Mouse (Mus musculus): ENCODE results near the gene Tyw3. TPM values are rescaled to one million over a fixed set of nuclear protein-coding genes. Genes with fewer than 3 reads are reported as not detected.
A peak's percentile ranks its signal among the peaks of the same experiment; 100 is the strongest.

Gene Tyw3
- polyA plus RNA-seq, 1 experiment from 2014 or later = 18.2 TPM

- Histone ChIP-seq H3K27me3 (ENCODE audit: insufficient read depth, poor library complexity, severe bottlenecking) (no peaks in the 10 kb centered on the region), H3K4me1 (peaks cover 3% of the 10 kb centered on the region; the same call in 1 of the 2 replicates), H3K36me3 (peaks cover 55% of the 10 kb centered on the region), H3K4me3 (no peak overlapping the region), H3K9me3 (no peaks in the 10 kb centered on the region), H3K27ac (no peak overlapping the region)
- no peak for DNase-seq (ENCODE audit: low spot score)
- 94% methylated on average over 6 of the region's 6 CpGs for WGBS
These were observed 3.3 kb downstream of the Tyw3 start for GRCm38 (mm10) chr3:154593596-154593995.

DNA sequence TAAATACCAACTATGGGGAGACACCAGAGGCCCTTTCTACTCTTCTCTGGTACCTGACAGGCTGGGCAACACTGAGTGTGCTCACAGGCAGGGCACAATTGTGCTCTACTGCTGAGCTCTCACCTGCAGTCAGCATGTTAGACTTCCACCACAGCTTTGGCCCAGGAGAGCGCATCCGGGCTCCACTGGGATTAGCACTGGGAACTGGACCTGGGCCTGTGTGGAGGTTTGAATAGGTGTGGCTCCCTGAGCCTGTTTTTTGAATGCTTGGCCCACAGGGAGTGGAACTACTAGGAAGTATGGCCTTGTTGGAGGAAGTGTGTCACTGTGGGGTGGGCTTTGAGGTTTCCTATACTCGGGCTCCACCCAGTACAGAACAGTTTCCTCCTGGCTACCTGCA lies 5.3 kb downstream of the Tyw3 start:
- Histone ChIP-seq H3K4me3 (no peak overlapping the region), H3K27ac (no peak overlapping the region), H3K36me3 (peaks cover 74% of the 10 kb centered on the region), H3K4me1 (no peaks in the 10 kb centered on the region), H3K9me3 (no peaks in the 10 kb centered on the region), H3K27me3 (ENCODE audit: insufficient read depth, poor library complexity, severe bottlenecking) (no peaks in the 10 kb centered on the region)
- DNase-seq (ENCODE audit: low spot score) = no peak
- 95% methylated on average over 3 of the region's 3 CpGs for WGBS

- no peaks in the 10 kb centered on the region for H3K27me3 ChIP-seq (ENCODE audit: insufficient read depth, poor library complexity, severe bottlenecking)
- H3K27ac ChIP-seq = no peak overlapping the region
- H3K36me3 ChIP-seq = peaks cover 80% of the 10 kb centered on the region
- no peak overlapping the region for H3K4me3 ChIP-seq
- whole genome bisulfite sequencing = 92% methylated on average over 5 of the region's 5 CpGs
- no peaks in the 10 kb centered on the region for H3K9me3 ChIP-seq
- H3K4me1 ChIP-seq = no peaks in the 10 kb centered on the region
- peak; percentile 56 for DNase-seq (ENCODE audit: low spot score)
These were observed 5.9 kb downstream of the Tyw3 start for GRCm38 (mm10) chr3:154590971-154591370.

DNA sequence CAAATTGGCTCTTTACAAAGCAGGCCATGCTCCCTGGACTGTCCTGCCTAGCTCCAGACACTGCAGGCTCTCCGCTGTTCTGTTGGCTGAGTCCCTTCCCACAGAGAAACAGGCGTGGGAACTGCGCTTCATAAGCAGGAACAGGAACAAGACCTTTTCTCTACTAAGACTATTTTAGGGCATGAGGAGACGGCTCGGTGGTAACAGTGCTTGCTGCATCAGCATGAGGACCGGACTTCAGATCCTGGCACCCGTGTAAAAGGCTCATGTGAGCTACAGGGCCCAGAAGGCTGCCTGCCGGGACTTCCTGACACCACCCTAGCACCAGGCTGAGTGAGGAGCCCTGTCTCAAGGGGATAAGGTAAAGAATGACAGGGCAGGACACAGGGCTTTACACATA lies 12.6 kb downstream of the Tyw3 start:
- Histone ChIP-seq H3K36me3 (peaks cover 55% of the 10 kb centered on the region), H3K4me3 (no peak overlapping the region), H3K4me1 (no peaks in the 10 kb centered on the region), H3K9me3 (no peaks in the 10 kb centered on the region), H3K27ac (no peak overlapping the region), H3K27me3 (ENCODE audit: insufficient read depth, poor library complexity, severe bottlenecking) (no peaks in the 10 kb centered on the region)
- no peak for DNase-seq (ENCODE audit: low spot score)
- 88% methylated on average over 8 of the region's 8 CpGs for WGBS

GRCm38 (mm10) chr3:154577895-154578294 lies 19.0 kb downstream of the Tyw3 start:
- DNase-seq (ENCODE audit: low spot score) = no peak
- no peak overlapping the region for H3K4me3 ChIP-seq
- H3K36me3 ChIP-seq = peaks cover 19% of the 10 kb centered on the region
- H3K27me3 ChIP-seq (ENCODE audit: insufficient read depth, poor library complexity, severe bottlenecking) = no peaks in the 10 kb centered on the region
- H3K9me3 ChIP-seq = no peaks in the 10 kb centered on the region
- 92% methylated on average over 8 of the region's 8 CpGs for WGBS
- no peaks in the 10 kb centered on the region for H3K4me1 ChIP-seq
- no peak overlapping the region for H3K27ac ChIP-seq

GRCm38 (mm10) chr3:154573666-154574065 lies 23.2 kb downstream of the Tyw3 start:
- H3K4me1 ChIP-seq = peaks cover 4% of the 10 kb centered on the region; the same call in 1 of the 2 replicates
- H3K9me3 ChIP-seq = no peaks in the 10 kb centered on the region
- H3K36me3 ChIP-seq = peaks cover 2% of the 10 kb centered on the region
- peaks cover 10% of the 10 kb centered on the region; the same call in 1 of the 2 replicates for H3K27me3 ChIP-seq (ENCODE audit: insufficient read depth, poor library complexity, severe bottlenecking)
- no peak for DNase-seq (ENCODE audit: low spot score)
- H3K27ac ChIP-seq = no peak overlapping the region
- WGBS = 66% methylated on average over 6 of the region's 6 CpGs
- H3K4me3 ChIP-seq = no peak overlapping the region

- WGBS = 16% methylated on average over 12 of the region's 12 CpGs
- DNase-seq (ENCODE audit: low spot score) = peak; percentile 87
- H3K4me3 ChIP-seq = no peak overlapping the region
- no peaks in the 10 kb centered on the region for H3K36me3 ChIP-seq
- peaks cover 14% of the 10 kb centered on the region for H3K27me3 ChIP-seq (ENCODE audit: insufficient read depth, poor library complexity, severe bottlenecking)
- H3K27ac ChIP-seq = no peak overlapping the region
- H3K4me1 ChIP-seq = peaks cover 4% of the 10 kb centered on the region; the same call in 1 of the 2 replicates
- H3K9me3 ChIP-seq = no peaks in the 10 kb centered on the region
These were observed 24.4 kb downstream of the Tyw3 start for GRCm38 (mm10) chr3:154572341-154572972.

- Histone ChIP-seq H3K4me1 (peaks cover 4% of the 10 kb centered on the region; the same call in 1 of the 2 replicates), H3K4me3 (peak overlapping the region; percentile 46), H3K27ac (no peak overlapping the region), H3K9me3 (no peaks in the 10 kb centered on the region), H3K36me3 (no peaks in the 10 kb centered on the region), H3K27me3 (ENCODE audit: insufficient read depth, poor library complexity, severe bottlenecking) (peaks cover 22% of the 10 kb centered on the region)
- 5% methylated on average over 12 of the region's 12 CpGs for WGBS
- no peak for DNase-seq (ENCODE audit: low spot score)
These were observed 26.1 kb downstream of the Tyw3 start for GRCm38 (mm10) chr3:154570786-154571185.

GRCm38 (mm10) chr3:154570029-154570575 lies 26.8 kb downstream of the Tyw3 start:
- no peak overlapping the region; the same call in 1 of the 2 replicates for H3K4me3 ChIP-seq
- H3K36me3 ChIP-seq = no peaks in the 10 kb centered on the region
- DNase-seq (ENCODE audit: low spot score) = no peak
- H3K27ac ChIP-seq = no peak overlapping the region
- 54% methylated on average over 14 of the region's 14 CpGs for WGBS
- H3K27me3 ChIP-seq (ENCODE audit: insufficient read depth, poor library complexity, severe bottlenecking) = peaks cover 22% of the 10 kb centered on the region
- H3K4me1 ChIP-seq = peaks cover 4% of the 10 kb centered on the region; the same call in 1 of the 2 replicates
- H3K9me3 ChIP-seq = no peaks in the 10 kb centered on the region

DNA sequence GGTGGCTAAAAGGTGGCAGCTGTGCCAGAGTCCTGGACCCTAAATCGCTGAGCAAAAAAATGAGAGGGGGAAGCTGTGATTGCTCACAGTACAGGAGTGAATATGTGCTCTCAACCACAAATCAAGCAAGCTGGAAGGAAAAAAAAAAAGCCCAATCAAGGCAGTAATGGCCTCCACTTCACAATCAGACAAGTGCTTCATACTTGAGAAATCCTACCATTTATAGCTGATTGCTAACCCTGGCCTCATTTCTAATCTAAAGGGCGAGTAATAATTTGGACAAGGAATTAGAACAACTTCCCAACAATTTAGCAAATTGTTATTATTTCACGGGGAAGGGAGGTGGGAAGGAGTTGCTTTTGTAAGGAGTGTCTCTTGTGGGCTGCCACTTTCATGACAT lies 31.5 kb downstream of the Tyw3 start:
- H3K36me3 ChIP-seq = no peaks in the 10 kb centered on the region
- WGBS = 69% methylated on average over 3 of the region's 3 CpGs
- H3K9me3 ChIP-seq = no peaks in the 10 kb centered on the region
- no peak overlapping the region for H3K4me3 ChIP-seq
- H3K27me3 ChIP-seq (ENCODE audit: insufficient read depth, poor library complexity, severe bottlenecking) = peaks cover 15% of the 10 kb centered on the region; the same call in 1 of the 2 replicates
- no peak overlapping the region for H3K27ac ChIP-seq
- no peaks in the 10 kb centered on the region for H3K4me1 ChIP-seq
- DNase-seq (ENCODE audit: low spot score) = no peak

DNA sequence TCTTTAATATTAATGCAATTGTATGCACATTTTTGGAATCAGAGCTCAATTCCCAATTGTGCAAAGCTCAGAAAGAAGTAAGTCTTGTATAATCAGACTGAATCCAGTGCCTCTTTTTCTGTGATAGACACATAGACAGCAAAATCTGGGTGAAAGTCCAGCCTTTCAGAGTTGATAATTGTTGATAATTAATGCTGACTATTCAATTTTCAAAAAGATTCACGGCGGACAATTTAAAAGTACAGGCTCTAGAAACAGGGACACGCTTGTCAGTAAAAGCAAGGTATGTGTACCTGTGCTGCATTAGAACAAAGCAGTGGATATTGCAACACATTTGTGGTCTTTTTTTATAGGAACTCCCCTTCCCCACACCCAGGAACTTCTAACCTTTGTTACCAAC lies 34.7 kb downstream of the Tyw3 start:
- Histone ChIP-seq H3K27ac (no peak overlapping the region), H3K27me3 (ENCODE audit: insufficient read depth, poor library complexity, severe bottlenecking) (peaks cover 12% of the 10 kb centered on the region; the same call in 1 of the 2 replicates), H3K4me3 (no peak overlapping the region), H3K4me1 (no peaks in the 10 kb centered on the region), H3K9me3 (no peaks in the 10 kb centered on the region), H3K36me3 (no peaks in the 10 kb centered on the region)
- no peak for DNase-seq (ENCODE audit: low spot score)
- 95% methylated on average over 3 of the region's 3 CpGs for WGBS

GRCm38 (mm10) chr3:154551035-154551411 lies 45.9 kb downstream of the Tyw3 start:
- no peak for DNase-seq (ENCODE audit: low spot score)
- Histone ChIP-seq H3K4me1 (peaks cover 19% of the 10 kb centered on the region; the same call in 1 of the 2 replicates), H3K27me3 (ENCODE audit: insufficient read depth, poor library complexity, severe bottlenecking) (peaks cover 49% of the 10 kb centered on the region)

GRCm38 (mm10) chr3:154550326-154551034 lies 46.4 kb downstream of the Tyw3 start:
- H3K4me3 ChIP-seq = no peak overlapping the region
- peaks cover 19% of the 10 kb centered on the region; the same call in 1 of the 2 replicates for H3K4me1 ChIP-seq
- no peaks in the 10 kb centered on the region for H3K36me3 ChIP-seq
- no peak for DNase-seq (ENCODE audit: low spot score)
- H3K9me3 ChIP-seq = no peaks in the 10 kb centered on the region
- no peak overlapping the region for H3K27ac ChIP-seq
- WGBS = 53% methylated on average over 17 of the region's 17 CpGs
- peaks cover 54% of the 10 kb centered on the region for H3K27me3 ChIP-seq (ENCODE audit: insufficient read depth, poor library complexity, severe bottlenecking)

More at GRCm38 (mm10) chr3:154551035-154551411, 45.9 kb downstream of the Tyw3 start:
- 62% methylated on average over 5 of the region's 5 CpGs for WGBS
- H3K27ac ChIP-seq = no peak overlapping the region
- no peaks in the 10 kb centered on the region for H3K36me3 ChIP-seq
- no peak overlapping the region for H3K4me3 ChIP-seq
- H3K9me3 ChIP-seq = no peaks in the 10 kb centered on the region
